In the genomic region with DNA sequence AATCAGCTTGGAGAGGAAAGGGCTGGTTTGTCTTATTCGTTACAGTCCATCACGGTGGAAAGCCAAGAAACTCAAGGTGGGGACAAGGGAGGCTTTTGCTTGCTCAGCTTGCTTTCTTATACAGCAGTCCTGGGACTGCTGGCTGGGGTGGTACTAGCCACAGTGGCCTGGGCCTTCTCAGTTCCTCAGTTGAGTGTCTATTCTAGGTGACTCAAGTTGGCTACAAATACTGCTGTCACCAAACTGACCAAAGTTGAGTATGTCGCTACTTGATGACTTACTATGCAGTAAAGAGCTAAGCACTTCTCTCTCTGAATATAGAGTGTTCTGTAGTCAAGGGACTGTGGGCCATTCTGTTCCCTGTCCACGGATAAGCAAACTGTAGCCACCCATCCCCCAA, we compare ENCODE assay signal across 19 mouse cellular contexts.
"Had no signal": no experiment of that assay in that cellular context is flagged by ENCODE, and none has a peak within 500 bp of the region (broad histone marks: within the 10 kb centered on the region; RNA-seq: fewer than 3 reads in every experiment).

No protein-coding gene starts in this region.

- H3K36me3 ChIP-seq: liver, embryonic 13.5 days; liver, embryonic 15.5 days; lung, embryonic 15.5 days; midbrain, embryonic 12.5 days; neural tube, embryonic 13.5 days; neural tube, embryonic 15.5 days had no signal

- H3K27me3 ChIP-seq: liver, embryonic 13.5 days; liver, embryonic 15.5 days; lung, embryonic 15.5 days; midbrain, embryonic 12.5 days; neural tube, embryonic 13.5 days; neural tube, embryonic 15.5 days had no signal

- H3K9ac ChIP-seq: liver, embryonic 13.5 days; liver, embryonic 15.5 days; liver, postnatal 0 days; lung, embryonic 15.5 days; midbrain, embryonic 12.5 days; neural tube, embryonic 13.5 days; neural tube, embryonic 15.5 days had no signal

- H3K9me3 ChIP-seq: liver, embryonic 13.5 days; liver, embryonic 15.5 days; lung, embryonic 15.5 days; midbrain, embryonic 12.5 days; neural tube, embryonic 13.5 days; neural tube, embryonic 15.5 days had no signal

- DNase-seq: liver, embryonic 13.5 days; liver, postnatal 0 days; lung, postnatal 14 days; midbrain, embryonic 14.5 days; right cerebral cortex, adult 18-20 months; right cerebral cortex, postnatal 25 days; right cerebral cortex, postnatal 4 days; spleen, adult 18-20 months; thymus, adult 18-20 months; thymus, postnatal 14 days; thymus, postnatal 36 days had no signal

- ATAC-seq: liver, postnatal 0 days; midbrain, embryonic 16.5 days had no signal

- H3K27ac ChIP-seq: liver, embryonic 13.5 days; liver, embryonic 15.5 days; lung, embryonic 15.5 days; macrophage; midbrain, embryonic 12.5 days; neural tube, embryonic 13.5 days; neural tube, embryonic 15.5 days had no signal

- H3K4me1 ChIP-seq: liver, embryonic 13.5 days; liver, embryonic 15.5 days; megakaryocyte, embryonic 14.5 days; neural tube, embryonic 15.5 days had no signal

- H3K4me3 ChIP-seq: liver, embryonic 13.5 days; liver, embryonic 15.5 days; lung, embryonic 15.5 days; megakaryocyte, embryonic 14.5 days; midbrain, embryonic 12.5 days; neural tube, embryonic 13.5 days; neural tube, embryonic 15.5 days had no signal

- H3K4me2 ChIP-seq: liver, embryonic 13.5 days; liver, embryonic 15.5 days; lung, embryonic 15.5 days; midbrain, embryonic 12.5 days; neural tube, embryonic 13.5 days; neural tube, embryonic 15.5 days had no signal
